Mouse (Mus musculus) urinary bladder, postnatal 25 days (tissue): ENCODE results near the gene Klhl29.

Experiments used
- DNase-seq: peaks from one replicate; pipeline ENCODE4 v3.0.0; 2022; ENCODE audit warnings: low spot score

Gene Klhl29

GRCm38 (mm10) chr12:5301841-5302240 is 73.6 kb downstream of the Klhl29 start:
- no peak for DNase-seq

GRCm38 (mm10) chr12:5296422-5296821 is 79.1 kb downstream of the Klhl29 start:
- no peak for DNase-seq

- DNase-seq, result no peak
These were observed 83.2 kb downstream of the Klhl29 start for GRCm38 (mm10) chr12:5292316-5292715.

GRCm38 (mm10) chr12:5285579-5285978 is 89.9 kb downstream of the Klhl29 start:
- no peak for DNase-seq

GRCm38 (mm10) chr12:5284961-5285360 is 90.5 kb downstream of the Klhl29 start:
- DNase-seq, result no peak

GRCm38 (mm10) chr12:5283654-5284053 is 91.8 kb downstream of the Klhl29 start:
- no peak for DNase-seq

- DNase-seq, result no peak
These were observed 92.9 kb downstream of the Klhl29 start for GRCm38 (mm10) chr12:5282611-5283010.

GRCm38 (mm10) chr12:5279873-5280272 is 95.6 kb downstream of the Klhl29 start:
- DNase-seq, result no peak

- peak; percentile 23 for DNase-seq
These were observed 98.5 kb downstream of the Klhl29 start for GRCm38 (mm10) chr12:5277028-5277427.

- no peak for DNase-seq
These were observed 100.0 kb downstream of the Klhl29 start for GRCm38 (mm10) chr12:5275507-5275936.

- no peak for DNase-seq
These were observed 101.0 kb downstream of the Klhl29 start for GRCm38 (mm10) chr12:5274519-5274944.

GRCm38 (mm10) chr12:5273316-5274047 is 102.0 kb downstream of the Klhl29 start:
- DNase-seq, result no peak

GRCm38 (mm10) chr12:5270527-5270926 is 105.0 kb downstream of the Klhl29 start:
- no peak for DNase-seq

GRCm38 (mm10) chr12:5269936-5270335 is 105.5 kb downstream of the Klhl29 start:
- no peak for DNase-seq

- no peak for DNase-seq
These were observed 106.4 kb downstream of the Klhl29 start for GRCm38 (mm10) chr12:5269061-5269460.

GRCm38 (mm10) chr12:5268188-5268612 is 107.3 kb downstream of the Klhl29 start:
- DNase-seq, result no peak

- DNase-seq, result no peak
These were observed 108.0 kb downstream of the Klhl29 start for GRCm38 (mm10) chr12:5267271-5268187.

- DNase-seq, result no peak
These were observed 108.7 kb downstream of the Klhl29 start for GRCm38 (mm10) chr12:5266773-5267172.

- no peak for DNase-seq
These were observed 114.0 kb downstream of the Klhl29 start for GRCm38 (mm10) chr12:5261476-5261875.

- no peak for DNase-seq
These were observed 116.7 kb downstream of the Klhl29 start for GRCm38 (mm10) chr12:5258779-5259178.

- DNase-seq, result no peak
These were observed 118.3 kb downstream of the Klhl29 start for GRCm38 (mm10) chr12:5257174-5257573.

GRCm38 (mm10) chr12:5255079-5255478 is 120.4 kb downstream of the Klhl29 start:
- no peak for DNase-seq
